Mouse (Mus musculus) MEL (cell line): ENCODE data around the gene LTO1. TPM values are rescaled to one million over a fixed set of nuclear protein-coding genes. Genes with fewer than 3 reads are reported as not detected.
A peak's percentile ranks its signal among the peaks of the same experiment; 100 is the strongest.

ENCODE experiments used
- DNase-seq: peaks from one replicate; pipeline ENCODE4 v3.0.0; 2011; ENCODE audit warnings: low read depth, low spot score
- H3K27ac ChIP-seq: 2 replicates; pipeline ENCODE4 v1.5.1; 2012; ENCODE audit warnings: low read depth, mild to moderate bottlenecking, control low read depth, low read length, moderate library complexity; ENCODE audit not compliant: control insufficient read depth
- H3K27me3 ChIP-seq, 2 experiments: fragments of 150-350 bp in 1 of 2; sonication (generic) in 1 of 2; 2 replicates each; pipeline ENCODE4 v1.6.1; 2012; ENCODE audit warnings: low read length in 2 of 2, mild to moderate bottlenecking in 2 of 2, improper control_type of control experiment in 1 of 2, moderate library complexity in 1 of 2; ENCODE audit not compliant: insufficient read depth in 2 of 2, control insufficient read depth in 1 of 2
- H3K36me3 ChIP-seq, 2 experiments: 2 replicates each; pipeline ENCODE4 v1.6.1; 2012 to 2014; ENCODE audit warnings: low read length in 2 of 2, improper control_type of control experiment in 1 of 2, inconsistent platforms in 1 of 2, mild to moderate bottlenecking in 1 of 2; ENCODE audit not compliant: insufficient read depth in 2 of 2, control insufficient read depth in 1 of 2
- H3K4me1 ChIP-seq, 2 experiments: fragments of 150-350 bp in 1 of 2; sonication (generic) in 1 of 2; 2 replicates each; pipeline ENCODE4 v1.6.1; 2012; ENCODE audit warnings: low read length in 2 of 2, improper control_type of control experiment in 1 of 2, mild to moderate bottlenecking in 1 of 2; ENCODE audit not compliant: insufficient read depth in 2 of 2, control insufficient read depth in 1 of 2
- H3K4me3 ChIP-seq, 2 experiments: fragments of 150-350 bp in 1 of 2; sonication (generic) in 1 of 2; 2 replicates each; pipeline ENCODE4 v1.5.1; 2012; ENCODE audit warnings: low read depth in 2 of 2, low read length in 2 of 2, mild to moderate bottlenecking in 2 of 2, moderate library complexity in 2 of 2, control low read depth in 1 of 2, improper control_type of control experiment in 1 of 2; ENCODE audit not compliant: control insufficient read depth in 1 of 2, insufficient read depth in 1 of 2
- H3K79me2 ChIP-seq: 2 replicates; pipeline ENCODE4 v1.6.1; 2012; ENCODE audit warnings: mild to moderate bottlenecking, low read length, moderate library complexity; ENCODE audit not compliant: control insufficient read depth, poor library complexity, insufficient read depth
- H3K9ac ChIP-seq: 2 replicates; pipeline ENCODE4 v1.6.1; 2012; ENCODE audit warnings: low read depth, mild to moderate bottlenecking, control low read depth, low read length, moderate library complexity; ENCODE audit not compliant: control insufficient read depth, poor library complexity, severe bottlenecking
- H3K9me3 ChIP-seq: fragments of 150-350 bp; sonication (generic); replicated peaks from 2 replicates; pipeline ENCODE4 v1.6.1; 2012; ENCODE audit warnings: mild to moderate bottlenecking, low read length, improper control_type of control experiment, moderate library complexity; ENCODE audit not compliant: insufficient read depth
- CHD1 ChIP-seq: IDR thresholded peaks from 2 replicates; pipeline ENCODE4 v1.6.1; 2012; ENCODE audit warnings: low read depth, mild to moderate bottlenecking, inconsistent platforms, low read length, improper control_type of control experiment
- CHD2 ChIP-seq: IDR thresholded peaks from 2 replicates; pipeline ENCODE4 v1.6.1; 2011; ENCODE audit warnings: low read length, improper control_type of control experiment
- CTCF ChIP-seq, 3 experiments: IDR thresholded peaks in 2 of 3; conservative IDR thresholded peaks in 1 of 3; 2 replicates each; pipeline ENCODE4 v1.5.1; 2011 to 2012; ENCODE audit warnings: low read length in 3 of 3, low read depth in 2 of 3, mild to moderate bottlenecking in 2 of 3, improper control_type of control experiment in 1 of 3, inconsistent platforms in 1 of 3, mixed read lengths in 1 of 3, moderate library complexity in 1 of 3; ENCODE audit not compliant: control insufficient read depth in 1 of 3, insufficient read depth in 1 of 3, poor library complexity in 1 of 3, severe bottlenecking in 1 of 3
- ETS1 ChIP-seq: IDR thresholded peaks from 2 replicates; pipeline ENCODE4 v1.6.1; 2012; ENCODE audit warnings: low read depth, mild to moderate bottlenecking, inconsistent platforms, low read length, improper control_type of control experiment, moderate library complexity
- GATA1 ChIP-seq: IDR thresholded peaks from 2 replicates; pipeline ENCODE4 v1.6.1; 2011; ENCODE audit warnings: low read depth, low read length, improper control_type of control experiment
- JUND ChIP-seq: IDR thresholded peaks from 2 replicates; pipeline ENCODE4 v1.6.1; 2011; ENCODE audit warnings: low read depth, mild to moderate bottlenecking, improper control_type of control experiment, low read length
- KAT2A ChIP-seq: conservative IDR thresholded peaks from 2 replicates; pipeline ENCODE4 v1.6.1; 2012; ENCODE audit warnings: low read depth, low read length, improper control_type of control experiment, inconsistent platforms
- MAZ ChIP-seq: IDR thresholded peaks from 2 replicates; pipeline ENCODE4 v1.6.1; 2012; ENCODE audit warnings: low read depth, mild to moderate bottlenecking, inconsistent platforms, low read length, improper control_type of control experiment
- MEF2A ChIP-seq: IDR thresholded peaks from 2 replicates; pipeline ENCODE4 v1.6.1; 2014; ENCODE audit warnings: low read depth, mild to moderate bottlenecking, inconsistent platforms, low read length, improper control_type of control experiment; ENCODE audit not compliant: poor library complexity, insufficient replicate concordance, severe bottlenecking; ENCODE audit errors: extremely low read depth
- MYB ChIP-seq: IDR thresholded peaks from 2 replicates; pipeline ENCODE4 v1.6.1; 2011; ENCODE audit warnings: mild to moderate bottlenecking, low read depth, low read length, improper control_type of control experiment
- NELFE ChIP-seq: IDR thresholded peaks from 2 replicates; pipeline ENCODE4 v1.6.1; 2011; ENCODE audit warnings: low read depth, low read length, improper control_type of control experiment
- NRF1 ChIP-seq: IDR thresholded peaks from 2 replicates; pipeline ENCODE4 v1.6.1; 2014; ENCODE audit warnings: low read depth, mild to moderate bottlenecking, inconsistent platforms, low read length, improper control_type of control experiment, moderate library complexity; ENCODE audit not compliant: poor library complexity, insufficient read depth, severe bottlenecking
- RAD21 ChIP-seq: IDR thresholded peaks from 2 replicates; pipeline ENCODE4 v1.6.1; 2011; ENCODE audit warnings: mild to moderate bottlenecking, low read depth, low read length, improper control_type of control experiment
- SIN3A ChIP-seq: IDR thresholded peaks from 2 replicates; pipeline ENCODE4 v1.6.1; 2012; ENCODE audit warnings: low read length, improper control_type of control experiment, inconsistent platforms
- SMC3 ChIP-seq: IDR thresholded peaks from 2 replicates; pipeline ENCODE4 v1.6.1; 2011; ENCODE audit warnings: low read depth, low read length, improper control_type of control experiment
- TAL1 ChIP-seq: IDR thresholded peaks from 2 replicates; pipeline ENCODE4 v1.6.1; 2012; ENCODE audit warnings: mild to moderate bottlenecking, inconsistent platforms, low read length, moderate library complexity, mixed read lengths
- TBP ChIP-seq: IDR thresholded peaks from 2 replicates; pipeline ENCODE4 v1.8.0; 2011; ENCODE audit warnings: low read depth, low read length, improper control_type of control experiment
- UBTF ChIP-seq: IDR thresholded peaks from 2 replicates; pipeline ENCODE4 v1.6.1; 2012; ENCODE audit warnings: low read depth, mild to moderate bottlenecking, inconsistent platforms, low read length, improper control_type of control experiment, moderate library complexity, borderline replicate concordance; ENCODE audit not compliant: insufficient read depth
- ZC3H11A ChIP-seq: IDR thresholded peaks from 2 replicates; pipeline ENCODE4 v1.6.1; 2012; ENCODE audit warnings: low read depth, mild to moderate bottlenecking, inconsistent platforms, low read length, improper control_type of control experiment
- polyA plus RNA-seq, 2 experiments: library from polyadenylated mRNA; stranded (reverse) in 1 of 2; unstranded in 1 of 2; fragments of >175 nt in 1 of 2; fragments of >200 nt in 1 of 2; gene quantifications; 2 replicates each; pipeline versions ENCODE4 v1.2.1 to v1.2.4; 2012; ENCODE audit warnings: low replicate concordance in 2 of 2, low read depth in 1 of 2; ENCODE audit not compliant: insufficient read length in 2 of 2, insufficient read depth in 1 of 2, missing spikeins in 1 of 2
- total RNA-seq: library from RNA; depleted of rRNA; stranded (reverse); fragments of 300-350 nt; gene quantifications from 2 replicates; pipeline ENCODE4 v1.2.3, GENCODE M21; 2012

LTO1 gene
- total and polyA plus RNA-seq, 3 experiments = 18.1 to 18.4 TPM; not detected in 1

DNA sequence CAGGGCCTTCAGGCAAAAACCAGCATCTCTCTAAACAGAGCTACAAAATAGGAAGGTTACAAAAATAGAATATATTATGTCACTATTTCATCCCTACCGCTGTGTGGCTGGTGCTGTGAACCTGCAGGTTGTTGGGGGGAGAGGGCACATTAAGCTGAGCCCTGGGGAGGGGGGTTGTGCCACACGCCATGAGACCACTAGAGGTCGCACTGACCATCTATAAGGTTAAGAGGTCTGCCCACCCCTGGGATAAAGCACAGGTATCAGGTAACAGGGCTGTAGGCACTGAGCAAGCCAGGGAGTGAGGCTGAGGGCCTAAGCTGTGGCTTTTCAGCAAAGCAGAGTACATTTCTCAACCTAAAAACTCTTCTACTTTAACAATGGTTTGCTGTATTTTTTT is 16.9 kb downstream of the LTO1 start:
- Histone ChIP-seq H3K4me3 (no peak overlapping the region), H3K9me3 (no peaks in the 10 kb centered on the region), H3K36me3 (no peaks in the 10 kb centered on the region), H3K27ac (no peak overlapping the region), H3K4me1 (no peaks in the 10 kb centered on the region), H3K9ac (no peak overlapping the region), H3K79me2 (no peaks in the 10 kb centered on the region), H3K27me3 (no peaks in the 10 kb centered on the region)
- TF ChIP-seq GATA1 (no peak), ZC3H11A (0 out of 2 replicates have a peak, but pooled peaks have one; percentile 21), RAD21 (peak; percentile 39), CTCF (IDR thresholded peaks at IDR 0.05 in 2 of 3, conservative IDR thresholded peaks at IDR 0.05 in 1 of 3; ENCODE audit: control insufficient read depth in 1 of 3, insufficient read depth in 1 of 3, low read depth in 2 of 3, low read length in 3 of 3, poor library complexity in 1 of 3, severe bottlenecking in 1 of 3) (peak; percentile 56 to 75 (median 57)), SMC3 (peak; percentile 47; the same call in 1 of the 2 replicates), CHD2 (no peak)
- DNase-seq = peak; percentile 42

DNA sequence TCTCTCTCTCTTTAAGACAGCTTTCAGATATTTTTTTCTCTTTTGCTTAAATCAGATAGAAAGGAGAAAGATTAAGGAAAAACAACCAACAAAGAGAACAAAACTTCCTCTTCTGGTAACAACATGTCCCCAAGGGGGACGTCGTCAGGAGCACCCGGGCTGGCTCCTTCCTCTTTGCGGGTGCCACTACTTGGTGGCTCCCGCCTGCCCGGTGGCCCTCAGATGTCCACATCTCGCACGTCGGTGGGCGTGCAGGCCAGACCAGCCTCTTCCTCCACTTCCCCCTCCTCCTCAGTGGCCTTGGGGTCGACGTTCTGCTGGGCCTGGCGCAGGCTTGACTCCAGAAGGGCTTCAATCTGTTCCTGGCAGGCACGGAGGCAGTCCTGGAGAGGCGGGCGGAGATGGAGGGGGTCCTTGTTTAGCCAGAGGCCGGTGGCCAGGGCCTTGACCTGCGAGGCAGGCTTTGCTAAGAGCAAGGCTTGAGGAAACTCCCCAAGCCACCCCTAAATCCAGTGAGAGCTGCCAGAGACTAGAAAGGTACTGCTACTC is 17.6 kb downstream of the LTO1 start:
- Histone ChIP-seq H3K4me3 (no peak overlapping the region), H3K9ac (no peak overlapping the region), H3K27ac (no peak overlapping the region), H3K4me1 (no peaks in the 10 kb centered on the region), H3K27me3 (no peaks in the 10 kb centered on the region), H3K79me2 (no peaks in the 10 kb centered on the region), H3K9me3 (no peaks in the 10 kb centered on the region), H3K36me3 (no peaks in the 10 kb centered on the region)
- TF ChIP-seq UBTF = no peak
- no peak for TF ChIP-seq RAD21
- TF ChIP-seq CHD1 = no peak
- no peak for TF ChIP-seq MYB
- TF ChIP-seq NRF1 = no peak
- no peak for TF ChIP-seq ETS1
- TF ChIP-seq SIN3A = no peak
- TF ChIP-seq JUND = no peak
- no peak for TF ChIP-seq TBP
- TF ChIP-seq TAL1 = no peak
- no peak for TF ChIP-seq GATA1
- no peak for TF ChIP-seq MAZ
- TF ChIP-seq ZC3H11A = no peak
- TF ChIP-seq NELFE = no peak
- no peak for TF ChIP-seq MEF2A
- no peak for TF ChIP-seq SMC3
- no peak for TF ChIP-seq KAT2A
- DNase-seq = no peak
